Mouse (Mus musculus) cerebellum, adult 2 months (tissue): ENCODE results near the gene Slc22a21.

Experiments
- CTCF ChIP-seq: fragments of 200-500 bp; IDR thresholded peaks from 2 replicates; pipeline ENCODE4 v1.5.1; 2011; ENCODE audit warnings: low read depth, mild to moderate bottlenecking, control low read depth, low read length, moderate library complexity, borderline replicate concordance; ENCODE audit not compliant: insufficient read depth
- POLR2A ChIP-seq: fragments of 200-500 bp; IDR thresholded peaks from 2 replicates; pipeline ENCODE4 v1.6.1; 2011; ENCODE audit warnings: low read length, control low read depth, borderline replicate concordance; ENCODE audit not compliant: insufficient read depth

GRCm38 (mm10) chr11:54004221-54004620, 24.1 kb upstream of the Slc22a21 start:
- no peak for TF ChIP-seq POLR2A
- no peak for TF ChIP-seq CTCF
